Mouse (Mus musculus) naive thymus-derived CD4-positive, alpha-beta T cell, adult 5 months (primary cell): ENCODE measurements around the gene Fbxo17. TPM values are rescaled to one million over a fixed set of nuclear protein-coding genes. Genes with fewer than 3 reads are reported as not detected.

Experiments
- polyA plus RNA-seq: library from polyadenylated mRNA; unstranded; fragments of 100-300 nt; shearing (Covaris generic); gene quantifications from one replicate; pipeline ENCODE4 v1.2.1, GENCODE M21; 2017

Fbxo17 gene
- polyA plus RNA-seq = 16.6 TPM

DNA sequence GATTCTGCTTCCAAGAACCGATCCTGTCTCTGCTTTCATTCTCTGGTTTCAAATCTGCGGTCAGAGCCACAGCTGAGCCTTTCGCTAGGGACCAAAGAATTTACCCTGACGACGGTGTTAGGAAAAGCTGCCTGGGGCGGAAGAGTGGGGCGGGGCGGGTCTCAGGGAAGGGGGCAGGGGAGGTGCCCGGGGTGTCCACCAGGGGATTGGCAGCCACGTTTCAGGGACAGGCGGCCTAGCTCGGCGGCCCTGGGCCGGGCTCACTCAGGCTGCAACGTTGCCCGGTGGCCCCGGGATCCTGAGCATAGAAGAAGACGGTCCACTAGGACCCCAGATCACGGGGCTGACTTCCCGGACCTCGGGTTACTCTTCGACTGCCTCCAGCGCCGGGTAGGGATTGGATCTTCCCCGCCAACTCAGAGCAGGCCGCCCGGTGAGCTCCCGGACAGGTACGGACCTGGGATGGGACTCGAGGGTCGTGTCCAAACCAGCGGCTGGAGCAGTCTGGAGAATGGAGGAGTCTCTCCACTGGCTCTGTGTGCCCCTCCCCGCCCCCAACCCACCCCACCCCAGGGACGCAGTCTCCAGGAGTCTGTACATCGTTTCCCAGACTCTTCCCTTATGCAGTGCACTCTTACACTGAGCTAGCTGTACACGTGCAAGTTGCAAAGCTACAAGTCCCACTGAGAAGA lies at the start of gene Fbxo17:
TSS of gene Fbxo17 (plus strand) at position 215 of the 692 bp plus-strand sequence.

DNA sequence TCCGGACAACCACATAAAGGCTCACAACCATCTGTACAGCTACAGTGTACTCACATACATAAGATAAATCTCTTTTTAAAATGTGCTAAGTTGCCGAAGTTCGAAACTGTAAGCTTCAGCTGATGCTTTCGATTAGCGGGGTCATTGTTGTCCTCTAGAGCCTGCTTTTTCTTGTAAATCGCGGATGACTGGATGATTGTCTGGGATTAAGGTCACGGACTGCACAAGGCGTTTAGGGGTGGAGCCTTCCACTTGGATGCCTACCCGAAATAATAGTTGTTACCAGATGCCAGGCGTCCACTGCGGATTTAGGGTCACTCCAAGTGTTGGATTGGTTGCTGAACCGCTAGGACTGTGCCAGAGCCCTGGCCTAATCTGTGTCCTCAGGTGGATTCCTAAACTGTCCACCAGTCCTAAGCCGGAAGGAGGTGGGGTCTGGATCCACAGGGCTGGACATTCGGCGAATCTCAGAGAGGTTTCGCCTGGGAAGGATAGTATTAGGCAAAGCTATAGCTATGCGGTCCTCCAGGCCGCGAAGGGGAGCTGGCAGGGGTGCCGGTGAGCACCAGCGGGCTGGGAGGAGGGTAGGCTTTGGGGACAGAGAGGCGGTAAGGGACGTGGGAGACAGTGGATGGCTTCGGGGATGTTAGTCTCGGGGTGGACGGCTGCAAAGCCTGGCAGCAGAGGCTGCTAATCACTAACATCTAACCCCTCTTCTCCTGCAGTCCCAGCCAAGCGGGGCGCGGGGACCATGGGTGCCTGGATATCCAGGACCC lies 23.9 kb upstream of the Fbxo17 start, which contains the start of gene Fbxo27:
TSS of gene Fbxo27 (plus strand) at position 305 of the 776 bp plus-strand sequence.

GRCm38 (mm10) chr7:28741709-28742438 lies 25.3 kb downstream of the Fbxo17 start, which contains the start of the genes Mrps12 and Sars2:
TSS of gene Mrps12 (minus strand) at chr7:28741820.
TSS of gene Sars2 (plus strand) at chr7:28741992.

GRCm38 (mm10) chr7:28756079-28756478 lies 39.5 kb downstream of the Fbxo17 start, which contains the start of gene Ccer2:
TSS of gene Ccer2 (plus strand) at chr7:28756174.

GRCm38 (mm10) chr7:28766173-28766879 lies 49.7 kb downstream of the Fbxo17 start, which contains the start of gene Sirt2:
TSS of gene Sirt2 (plus strand) at chr7:28766735.

DNA sequence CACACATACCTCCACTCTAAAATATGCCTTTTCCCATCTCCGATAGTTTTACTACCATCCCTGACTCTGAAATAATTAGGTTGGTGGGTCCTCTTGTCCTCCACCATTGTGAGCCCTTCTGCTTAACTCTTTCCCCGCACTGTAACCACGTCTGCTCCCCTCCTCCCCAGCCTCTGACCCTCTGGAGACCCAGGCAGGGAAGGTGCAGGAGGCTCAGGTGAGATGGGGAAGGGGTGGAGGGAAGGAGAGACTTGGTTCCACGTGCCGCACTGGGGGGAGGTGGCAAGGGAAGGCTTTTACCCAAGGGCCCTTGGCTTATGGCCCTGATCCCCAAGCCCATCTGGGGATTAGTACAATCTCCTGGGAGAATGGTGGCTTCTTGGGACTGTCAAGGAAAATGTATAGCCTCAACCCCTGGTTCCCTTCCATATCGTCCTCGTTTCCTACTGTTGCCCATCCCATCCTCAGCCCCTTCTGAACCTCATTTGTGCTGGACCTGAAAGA lies 50.9 kb downstream of the Fbxo17 start, which contains the start of gene Nfkbib:
TSS of gene Nfkbib (minus strand) at position 51 of the 504 bp plus-strand sequence.

Other genes with a start within 250 kb of the Fbxo17 start
- not detected for gene Ifnl2, start 206.3 kb upstream of the Fbxo17 start, polyA plus RNA-seq
- gene Ifnl3, start 194.0 kb upstream of the Fbxo17 start, polyA plus RNA-seq = not detected
- gene Sycn, start 175.9 kb upstream of the Fbxo17 start, polyA plus RNA-seq = not detected
- gene Nccrp1, start 169.6 kb upstream of the Fbxo17 start, polyA plus RNA-seq = not detected
- gene Samd4b, start 118.7 kb upstream of the Fbxo17 start, polyA plus RNA-seq = 48.1 TPM
- gene Pak4, start 118.6 kb upstream of the Fbxo17 start, polyA plus RNA-seq = 6.2 TPM
- not detected for gene Acp7, start 85.5 kb upstream of the Fbxo17 start, polyA plus RNA-seq
- 1.0 TPM for gene Fbxo27, start 24.0 kb upstream of the Fbxo17 start, polyA plus RNA-seq
- gene Mrps12, start 25.0 kb downstream of the Fbxo17 start, polyA plus RNA-seq = 48.4 TPM
- gene Sars2, start 25.2 kb downstream of the Fbxo17 start, polyA plus RNA-seq = 21.3 TPM
- gene Ccer2, start 39.4 kb downstream of the Fbxo17 start, polyA plus RNA-seq = not detected
- gene Sirt2, start 49.9 kb downstream of the Fbxo17 start, polyA plus RNA-seq = 70.1 TPM
- 139 TPM for gene Nfkbib, start 50.7 kb downstream of the Fbxo17 start, polyA plus RNA-seq
- gene Rinl, start 72.2 kb downstream of the Fbxo17 start, polyA plus RNA-seq = 155 TPM
- gene Hnrnpl, start 91.7 kb downstream of the Fbxo17 start, polyA plus RNA-seq = 428 TPM
- 114 TPM for gene Ech1, start 108.4 kb downstream of the Fbxo17 start, polyA plus RNA-seq
- 29.6 TPM for gene Lgals4, start 117.0 kb downstream of the Fbxo17 start, polyA plus RNA-seq
- 1.9 TPM for gene Lgals7, start 147.0 kb downstream of the Fbxo17 start, polyA plus RNA-seq
- 0.25 TPM for gene Capn12, start 164.6 kb downstream of the Fbxo17 start, polyA plus RNA-seq
- 297 TPM for gene Actn4, start 245.5 kb downstream of the Fbxo17 start, polyA plus RNA-seq